Mouse (Mus musculus): ENCODE measurements around the gene Uncx. TPM values are rescaled to one million over a fixed set of nuclear protein-coding genes. Genes with fewer than 3 reads are reported as not detected.
"Not testable (repeated sequence)": the region's sequence is repeated elsewhere in the genome, so short reads cannot be mapped to it uniquely, and the experiment has no call there.

The Uncx gene
- polyA plus RNA-seq, 1 experiment from 2014 or later = not detected

DNA sequence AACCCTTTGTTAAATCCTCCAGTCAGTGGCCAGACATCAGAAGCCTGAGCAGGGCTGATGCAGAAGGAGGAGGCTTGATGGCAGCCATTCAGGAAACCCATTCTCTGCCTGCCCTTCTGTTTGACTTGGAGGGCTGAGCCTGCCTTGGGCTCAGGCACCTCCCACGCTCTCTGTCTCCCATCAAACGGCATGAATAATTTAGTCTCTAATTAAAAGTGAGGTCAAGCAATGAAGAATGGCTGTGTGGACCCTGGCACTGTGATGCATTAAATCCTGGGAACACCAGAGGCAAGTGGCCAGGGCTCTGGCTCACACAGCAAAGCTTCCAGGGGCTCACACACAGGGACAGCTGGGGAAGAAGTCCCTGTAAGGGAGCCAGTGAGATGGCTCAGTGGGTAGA, 24.8 kb downstream of the Uncx start:
- H3K9me3 ChIP-seq (replicated peaks; ENCODE audit: control insufficient read depth, low read length) = no peaks in the 10 kb centered on the region
- no peaks in the 10 kb centered on the region for H3K4me1 ChIP-seq (ENCODE audit: control insufficient read depth, low read depth, low read length)
- H3K36me3 ChIP-seq (ENCODE audit: control insufficient read depth, insufficient read depth) = no peaks in the 10 kb centered on the region
- no peak overlapping the region for H3K4me3 ChIP-seq (ENCODE audit: low read depth, low read length)
- H3K27me3 ChIP-seq (ENCODE audit: control insufficient read depth, insufficient read depth, low read depth, low read length) = peaks cover 23% of the 10 kb centered on the region
- no peak overlapping the region for H3K9ac ChIP-seq (ENCODE audit: low read depth, low read length)
- H3K4me2 ChIP-seq (ENCODE audit: low read depth, low read length) = no peak overlapping the region
- 25% methylated on average over 2 of the region's 2 CpGs for WGBS (ENCODE audit: insufficient replicate concordance)
- no peak overlapping the region for H3K27ac ChIP-seq (ENCODE audit: low read length)
- ATAC-seq (ENCODE audit: low read depth) = no peak

DNA sequence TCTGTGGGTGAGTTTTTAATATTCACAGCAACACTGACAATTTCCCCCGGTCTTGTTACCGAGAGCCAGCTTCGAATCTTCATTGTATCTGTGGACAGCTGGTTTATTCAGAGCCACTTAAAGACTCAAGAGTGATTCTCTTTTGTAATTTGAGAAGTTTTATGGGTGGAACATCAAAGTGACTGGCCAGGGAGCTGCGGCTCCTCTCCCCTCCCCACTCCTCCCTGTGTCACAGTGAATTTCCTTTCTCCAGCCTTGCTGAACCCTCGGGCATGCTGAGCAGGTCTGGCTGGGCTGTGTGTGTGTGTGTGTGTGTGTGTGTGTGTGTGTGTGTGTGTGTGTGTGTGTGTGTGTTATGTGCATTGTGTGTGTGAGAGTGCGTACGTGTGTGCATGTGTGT, 29.2 kb downstream of the Uncx start:
- ATAC-seq (ENCODE audit: low read depth) = no peak
- H3K9ac ChIP-seq (ENCODE audit: low read depth, low read length) = no peak overlapping the region
- no peaks in the 10 kb centered on the region for H3K4me1 ChIP-seq (ENCODE audit: control insufficient read depth, low read depth, low read length)
- H3K27me3 ChIP-seq (ENCODE audit: control insufficient read depth, insufficient read depth, low read depth, low read length) = no peaks in the 10 kb centered on the region; the same call in 1 of the 2 replicates
- H3K36me3 ChIP-seq (ENCODE audit: control insufficient read depth, insufficient read depth) = no peaks in the 10 kb centered on the region
- no peaks in the 10 kb centered on the region for H3K9me3 ChIP-seq (replicated peaks; ENCODE audit: control insufficient read depth, low read length)
- 28% methylated on average over 7 of the region's 7 CpGs for WGBS (ENCODE audit: insufficient replicate concordance)
- no peak overlapping the region for H3K4me2 ChIP-seq (ENCODE audit: low read depth, low read length)
- H3K4me3 ChIP-seq (ENCODE audit: low read depth, low read length) = no peak overlapping the region
- H3K27ac ChIP-seq (ENCODE audit: low read length) = no peak overlapping the region

DNA sequence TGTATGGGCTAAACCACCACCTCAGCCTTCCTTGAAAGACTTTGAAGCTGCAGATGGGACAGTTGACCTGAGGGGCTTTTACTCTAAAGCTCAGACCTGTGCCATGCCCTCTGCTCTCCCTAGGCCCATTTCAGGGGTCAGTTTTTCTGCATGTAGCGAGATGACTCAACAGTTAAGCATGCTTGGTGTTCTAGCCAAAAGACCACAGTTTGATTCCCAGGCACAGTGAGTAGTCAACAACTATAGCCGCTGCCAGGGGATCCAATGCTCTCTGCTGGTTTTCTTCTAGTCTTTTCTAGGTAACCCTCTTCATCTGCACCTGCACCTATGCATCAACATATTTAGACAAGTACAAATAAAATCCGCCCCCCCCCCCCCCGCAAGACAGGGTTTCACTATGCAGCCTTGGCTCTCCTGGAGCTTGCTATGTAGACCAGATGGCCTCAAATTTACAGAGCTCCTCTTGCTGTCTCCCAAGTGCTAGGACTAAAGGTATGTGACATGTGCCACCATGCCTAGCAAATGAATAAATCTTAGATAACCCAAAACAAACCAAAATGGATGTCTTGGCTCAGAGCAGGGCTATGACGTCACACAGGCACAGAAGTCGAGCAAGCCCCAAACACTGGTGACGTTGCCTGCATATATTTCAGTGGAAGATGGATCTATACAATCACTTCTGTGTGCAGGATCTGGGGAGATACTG, 30.5 kb downstream of the Uncx start:
- WGBS (ENCODE audit: insufficient replicate concordance) = 59% methylated on average over 7 of the region's 7 CpGs
- Histone ChIP-seq H3K27ac (ENCODE audit: low read length) (no peak overlapping the region), H3K9me3 (replicated peaks; ENCODE audit: control insufficient read depth, low read length) (no peaks in the 10 kb centered on the region), H3K27me3 (ENCODE audit: control insufficient read depth, insufficient read depth, low read depth, low read length) (no peaks in the 10 kb centered on the region; the same call in 1 of the 2 replicates), H3K4me3 (ENCODE audit: low read depth, low read length) (no peak overlapping the region), H3K9ac (ENCODE audit: low read depth, low read length) (no peak overlapping the region), H3K4me2 (ENCODE audit: low read depth, low read length) (no peak overlapping the region), H3K36me3 (ENCODE audit: control insufficient read depth, insufficient read depth) (no peaks in the 10 kb centered on the region), H3K4me1 (ENCODE audit: control insufficient read depth, low read depth, low read length) (no peaks in the 10 kb centered on the region)
- ATAC-seq (ENCODE audit: low read depth) = no peak

DNA sequence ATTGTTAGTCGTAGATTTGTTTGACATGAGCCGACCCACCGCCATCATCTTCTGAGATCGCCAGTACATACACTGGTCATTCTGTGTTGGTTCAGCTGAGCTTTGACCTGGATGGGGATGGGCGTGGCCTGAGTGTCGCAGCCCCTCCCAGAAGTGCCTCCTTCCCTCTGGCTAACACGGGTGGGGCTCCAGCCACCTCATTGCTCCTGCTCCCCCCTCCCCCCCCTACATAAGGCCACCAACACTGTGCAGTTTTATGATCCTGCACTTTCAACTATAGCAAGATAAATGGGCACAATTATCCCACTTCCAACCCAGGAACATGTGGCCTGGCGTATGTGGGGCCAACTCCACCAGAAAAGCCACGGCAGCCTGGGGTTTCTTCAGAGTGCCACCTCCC, 31.8 kb downstream of the Uncx start:
- WGBS (ENCODE audit: insufficient replicate concordance) = 60% methylated on average over 9 of the region's 9 CpGs
- Histone ChIP-seq H3K9me3 (replicated peaks; ENCODE audit: control insufficient read depth, low read length) (no peaks in the 10 kb centered on the region), H3K27me3 (ENCODE audit: control insufficient read depth, insufficient read depth, low read depth, low read length) (peaks cover 6% of the 10 kb centered on the region), H3K4me2 (ENCODE audit: low read depth, low read length) (no peak overlapping the region), H3K9ac (ENCODE audit: low read depth, low read length) (no peak overlapping the region), H3K27ac (ENCODE audit: low read length) (no peak overlapping the region), H3K4me1 (ENCODE audit: control insufficient read depth, low read depth, low read length) (no peaks in the 10 kb centered on the region), H3K4me3 (ENCODE audit: low read depth, low read length) (no peak overlapping the region), H3K36me3 (ENCODE audit: control insufficient read depth, insufficient read depth) (no peaks in the 10 kb centered on the region)
- no peak for ATAC-seq (ENCODE audit: low read depth)

DNA sequence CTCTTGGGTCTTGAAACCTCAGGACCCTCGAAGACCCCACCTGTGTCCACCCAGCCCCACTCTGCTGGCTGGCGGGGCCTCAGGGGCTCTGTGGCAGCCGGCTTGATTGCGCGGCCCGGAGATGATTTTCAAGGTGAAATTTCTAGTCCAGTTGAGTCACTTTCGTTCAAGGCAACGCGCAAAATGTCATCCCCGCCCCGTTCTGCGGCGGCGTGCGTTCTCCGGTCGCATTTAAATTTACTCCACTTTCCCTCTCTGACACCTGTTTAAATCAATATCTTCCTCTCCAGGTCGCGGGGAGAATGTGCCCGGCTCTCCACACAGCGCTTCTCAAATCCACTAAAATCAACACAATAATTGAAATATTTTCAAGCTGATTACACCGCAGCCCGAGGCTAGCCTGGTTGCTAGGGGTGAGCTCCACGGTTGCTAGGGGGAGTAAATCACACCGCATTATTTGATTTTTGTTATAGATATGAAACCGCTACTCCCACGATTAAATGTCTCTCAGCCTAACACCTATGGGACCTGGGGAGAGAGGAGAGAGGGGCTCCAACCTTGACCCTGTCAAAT, 37.0 kb downstream of the Uncx start:
- peaks cover 55% of the 10 kb centered on the region for H3K27me3 ChIP-seq (ENCODE audit: control insufficient read depth, insufficient read depth, low read depth, low read length)
- WGBS (ENCODE audit: insufficient replicate concordance) = 31% methylated on average over 27 of the region's 27 CpGs

DNA sequence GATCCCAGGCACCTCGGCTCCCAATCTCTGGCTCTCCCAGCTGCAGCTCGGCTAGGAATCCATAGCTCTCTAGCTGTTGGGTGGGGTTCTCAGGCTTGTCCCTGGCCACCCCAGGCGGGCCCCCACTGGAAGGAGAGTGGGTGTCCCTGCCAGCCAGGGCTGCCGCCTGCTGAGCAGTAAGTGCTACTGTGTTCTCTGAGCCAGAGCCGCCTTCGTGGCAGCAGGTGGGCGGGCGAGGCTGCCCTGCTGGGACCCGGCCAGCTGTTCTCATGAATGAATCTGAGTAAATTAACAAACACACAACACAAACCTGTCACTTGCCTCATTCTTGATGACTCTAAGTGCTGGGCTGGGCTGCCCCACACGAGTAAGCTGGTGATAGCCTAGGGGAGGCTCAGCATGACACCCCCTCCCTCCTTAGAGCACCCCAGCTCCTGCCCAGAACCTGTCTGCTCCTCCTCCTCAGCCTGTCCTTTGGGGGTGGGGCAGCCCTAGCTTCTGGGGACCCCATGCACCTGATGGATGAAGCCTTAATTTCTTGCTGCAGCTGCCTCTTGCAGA, 38.1 kb downstream of the Uncx start:
- Histone ChIP-seq H3K27me3 (ENCODE audit: control insufficient read depth, insufficient read depth, low read depth, low read length) (peaks cover 67% of the 10 kb centered on the region), H3K36me3 (ENCODE audit: control insufficient read depth, insufficient read depth) (no peaks in the 10 kb centered on the region), H3K9ac (ENCODE audit: low read depth, low read length) (no peak overlapping the region), H3K4me1 (ENCODE audit: control insufficient read depth, low read depth, low read length) (no peaks in the 10 kb centered on the region), H3K4me2 (ENCODE audit: low read depth, low read length) (no peak overlapping the region), H3K4me3 (ENCODE audit: low read depth, low read length) (no peak overlapping the region), H3K27ac (ENCODE audit: low read length) (no peak overlapping the region), H3K9me3 (replicated peaks; ENCODE audit: control insufficient read depth, low read length) (no peaks in the 10 kb centered on the region)
- 3% methylated on average over 10 of the region's 10 CpGs for WGBS (ENCODE audit: insufficient replicate concordance)
- ATAC-seq (ENCODE audit: low read depth) = no peak

More for the DNA sequence above, 37.0 kb downstream of the Uncx start:
- Histone ChIP-seq H3K27ac (ENCODE audit: low read length) (no peak overlapping the region), H3K9ac (ENCODE audit: low read depth, low read length) (no peak overlapping the region), H3K36me3 (ENCODE audit: control insufficient read depth, insufficient read depth) (no peaks in the 10 kb centered on the region), H3K4me1 (ENCODE audit: control insufficient read depth, low read depth, low read length) (no peaks in the 10 kb centered on the region), H3K9me3 (replicated peaks; ENCODE audit: control insufficient read depth, low read length) (no peaks in the 10 kb centered on the region), H3K4me3 (ENCODE audit: low read depth, low read length) (no peak overlapping the region), H3K4me2 (ENCODE audit: low read depth, low read length) (no peak overlapping the region)
- no peak for ATAC-seq (ENCODE audit: low read depth)

DNA sequence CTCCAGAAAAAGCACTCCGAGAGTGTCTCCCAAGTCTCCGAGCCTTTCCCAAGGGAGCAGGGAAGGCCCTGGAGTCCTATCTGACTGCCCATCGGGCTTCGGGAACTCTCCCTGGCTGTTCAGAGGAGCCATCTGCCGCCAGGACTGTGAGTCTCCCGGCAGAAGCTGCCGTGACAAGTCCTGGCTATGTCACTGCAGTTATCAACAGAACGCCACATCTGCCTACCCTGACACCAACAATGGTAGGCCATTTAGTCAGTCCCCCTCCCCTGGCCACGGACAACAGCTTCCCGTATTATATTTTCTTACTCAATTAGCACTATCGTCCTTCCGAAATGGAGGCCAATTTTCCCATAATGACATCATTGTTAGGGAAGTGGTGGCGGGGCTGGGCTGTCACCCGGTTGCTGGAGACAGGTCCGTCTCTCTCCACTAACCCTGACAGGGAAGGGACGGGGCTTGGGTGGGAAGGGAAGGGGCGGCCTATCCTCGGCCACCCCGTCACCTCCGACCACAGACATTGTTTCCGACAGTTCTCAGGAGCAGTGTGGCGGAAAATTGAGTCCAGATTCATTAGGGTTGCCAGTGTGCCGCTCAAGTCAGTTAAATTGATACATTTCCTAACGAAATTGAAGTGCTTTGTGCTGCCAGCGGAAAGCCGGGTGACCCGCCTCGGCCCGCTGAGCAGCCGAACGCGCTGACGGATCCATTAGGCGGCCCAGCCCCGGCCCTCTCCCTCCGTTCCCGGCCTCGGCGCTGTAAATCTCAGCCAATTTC, 41.9 kb downstream of the Uncx start:
- Histone ChIP-seq H3K4me3 (ENCODE audit: low read depth, low read length) (no peak overlapping the region), H3K9me3 (replicated peaks; ENCODE audit: control insufficient read depth, low read length) (no peaks in the 10 kb centered on the region; the same call in 1 of the 2 replicates), H3K4me1 (ENCODE audit: control insufficient read depth, low read depth, low read length) (no peaks in the 10 kb centered on the region), H3K36me3 (ENCODE audit: control insufficient read depth, insufficient read depth) (no peaks in the 10 kb centered on the region), H3K27me3 (ENCODE audit: control insufficient read depth, insufficient read depth, low read depth, low read length) (peaks cover 64% of the 10 kb centered on the region), H3K27ac (ENCODE audit: low read length) (no peak overlapping the region), H3K9ac (ENCODE audit: low read depth, low read length) (no peak overlapping the region), H3K4me2 (ENCODE audit: low read depth, low read length) (no peak overlapping the region)
- no peak for ATAC-seq (ENCODE audit: low read depth)
- 4% methylated on average over 39 of the region's 39 CpGs for WGBS (ENCODE audit: insufficient replicate concordance)

DNA sequence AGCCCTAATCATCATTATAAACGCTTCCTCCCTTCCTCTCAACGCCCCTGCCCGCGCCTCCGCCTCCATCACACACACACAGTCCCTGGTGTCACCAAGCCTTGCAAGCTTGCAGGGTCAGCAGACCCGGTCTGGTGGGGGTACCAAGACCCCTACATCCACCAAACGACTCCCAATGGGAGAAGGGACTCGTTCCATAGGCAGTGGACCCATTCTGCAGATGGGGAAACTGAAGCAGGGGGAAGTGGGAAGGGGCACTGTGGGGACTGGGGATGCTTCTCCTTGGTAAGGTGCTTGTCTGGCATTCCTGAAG, 42.4 kb downstream of the Uncx start:
- no peak overlapping the region for H3K9ac ChIP-seq (ENCODE audit: low read depth, low read length)
- 7% methylated on average over 8 of the region's 8 CpGs for WGBS (ENCODE audit: insufficient replicate concordance)
- H3K9me3 ChIP-seq (replicated peaks; ENCODE audit: control insufficient read depth, low read length) = no peaks in the 10 kb centered on the region; the same call in 1 of the 2 replicates
- H3K4me2 ChIP-seq (ENCODE audit: low read depth, low read length) = no peak overlapping the region
- no peak overlapping the region for H3K27ac ChIP-seq (ENCODE audit: low read length)
- H3K4me1 ChIP-seq (ENCODE audit: control insufficient read depth, low read depth, low read length) = no peaks in the 10 kb centered on the region
- H3K4me3 ChIP-seq (ENCODE audit: low read depth, low read length) = no peak overlapping the region
- H3K27me3 ChIP-seq (ENCODE audit: control insufficient read depth, insufficient read depth, low read depth, low read length) = peaks cover 58% of the 10 kb centered on the region
- H3K36me3 ChIP-seq (ENCODE audit: control insufficient read depth, insufficient read depth) = no peaks in the 10 kb centered on the region
- ATAC-seq (ENCODE audit: low read depth) = no peak

DNA sequence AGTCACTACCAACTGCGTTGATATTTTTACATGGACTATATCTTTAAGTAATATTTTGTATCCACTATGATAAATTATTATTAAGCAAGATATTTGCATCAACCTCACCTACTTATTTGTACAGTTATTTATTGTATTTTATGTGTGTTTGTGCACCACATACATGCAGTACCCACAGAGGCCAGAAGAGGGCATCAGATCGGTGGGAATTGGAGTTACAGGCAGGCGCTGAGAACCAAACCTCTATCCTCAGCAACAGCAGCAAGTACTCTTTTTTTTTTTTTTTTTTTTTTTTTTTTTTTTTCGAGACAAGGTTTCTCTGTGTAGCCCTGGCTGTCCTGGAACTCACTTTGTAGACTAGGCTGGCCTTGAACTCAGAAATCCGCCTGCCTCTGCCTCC, 44.2 kb downstream of the Uncx start:
- 53% methylated on average over 5 of the region's 5 CpGs for WGBS (ENCODE audit: insufficient replicate concordance)
- not testable (repeated sequence) for H3K4me1 ChIP-seq (ENCODE audit: control insufficient read depth, low read depth, low read length)

More for the DNA sequence above, 44.2 kb downstream of the Uncx start:
- not testable (repeated sequence) for H3K27ac ChIP-seq (ENCODE audit: low read length); H3K9me3 ChIP-seq (replicated peaks; ENCODE audit: control insufficient read depth, low read length); H3K36me3 ChIP-seq (ENCODE audit: control insufficient read depth, insufficient read depth); H3K4me2 ChIP-seq (ENCODE audit: low read depth, low read length); H3K9ac ChIP-seq (ENCODE audit: low read depth, low read length); ATAC-seq (ENCODE audit: low read depth); H3K4me3 ChIP-seq (ENCODE audit: low read depth, low read length)
- H3K27me3 ChIP-seq (ENCODE audit: control insufficient read depth, insufficient read depth, low read depth, low read length) = peaks cover 41% of the 10 kb centered on the region

All from liver, embryonic 16.5 days (tissue).